Mouse (Mus musculus) frontal cortex, postnatal 14 days (tissue): Measurements from ENCODE around the gene Rab11fip4.

Experiments used
- DNase-seq, 2 experiments: peaks; one replicate each; pipeline ENCODE4 v3.0.0; 2022; ENCODE audit warnings: low spot score in 2 of 2

Gene Rab11fip4

GRCm38 (mm10) chr11:79614880-79615279 is 23.9 kb downstream of the Rab11fip4 start:
- no peak for DNase-seq

- DNase-seq = no peak
These were observed 24.9 kb downstream of the Rab11fip4 start for GRCm38 (mm10) chr11:79615871-79616270.

GRCm38 (mm10) chr11:79617991-79618390 is 27.0 kb downstream of the Rab11fip4 start:
- DNase-seq = no peak

- DNase-seq = no peak
These were observed 32.0 kb downstream of the Rab11fip4 start for GRCm38 (mm10) chr11:79623029-79623428.

GRCm38 (mm10) chr11:79624801-79625302 is 33.8 kb downstream of the Rab11fip4 start:
- peak in 1 of 2 experiments; percentile 62 for DNase-seq

GRCm38 (mm10) chr11:79628716-79629115 is 37.7 kb downstream of the Rab11fip4 start:
- DNase-seq = no peak

GRCm38 (mm10) chr11:79629752-79630374 is 38.9 kb downstream of the Rab11fip4 start:
- DNase-seq = no peak

- no peak for DNase-seq
These were observed 39.5 kb downstream of the Rab11fip4 start for GRCm38 (mm10) chr11:79630521-79630920.

- DNase-seq = no peak
These were observed 42.4 kb downstream of the Rab11fip4 start for GRCm38 (mm10) chr11:79633366-79633765.

GRCm38 (mm10) chr11:79635661-79636449 is 44.8 kb downstream of the Rab11fip4 start:
- no peak for DNase-seq

GRCm38 (mm10) chr11:79636481-79636880 is 45.5 kb downstream of the Rab11fip4 start:
- no peak for DNase-seq

GRCm38 (mm10) chr11:79638691-79639090 is 47.7 kb downstream of the Rab11fip4 start:
- no peak for DNase-seq

- no peak for DNase-seq
These were observed 50.1 kb downstream of the Rab11fip4 start for GRCm38 (mm10) chr11:79640940-79641733.

- no peak for DNase-seq
These were observed 52.7 kb downstream of the Rab11fip4 start for GRCm38 (mm10) chr11:79643730-79644129.

GRCm38 (mm10) chr11:79644717-79645191 is 53.7 kb downstream of the Rab11fip4 start:
- DNase-seq = no peak

GRCm38 (mm10) chr11:79646026-79646425 is 55.0 kb downstream of the Rab11fip4 start:
- no peak for DNase-seq

GRCm38 (mm10) chr11:79646467-79647070 is 55.6 kb downstream of the Rab11fip4 start:
- peak in 1 of 2 experiments; percentile 23 for DNase-seq

GRCm38 (mm10) chr11:79647071-79647501 is 56.1 kb downstream of the Rab11fip4 start:
- peak; percentile 37 to 76 for DNase-seq

- DNase-seq = peak in 1 of 2 experiments; percentile 58
These were observed 59.4 kb downstream of the Rab11fip4 start for GRCm38 (mm10) chr11:79650359-79650835.

- DNase-seq = no peak
These were observed 61.2 kb downstream of the Rab11fip4 start for GRCm38 (mm10) chr11:79652257-79652656.

GRCm38 (mm10) chr11:79652921-79653575 is 62.0 kb downstream of the Rab11fip4 start:
- DNase-seq = no peak
